Mouse (Mus musculus) midbrain, embryonic 14.5 days (tissue): ENCODE results near the gene Txn2. TPM values are rescaled to one million over a fixed set of nuclear protein-coding genes. Genes with fewer than 3 reads are reported as not detected.

Source experiments
- ATAC-seq: fragments of 200-750 bp; cut with Nextera tagmentation; 2 replicates; pipeline ENCODE4 v1.8.0; 2017; ENCODE audit warnings: moderate number of reproducible peaks, moderate library complexity; ENCODE audit not compliant: low FRiP score, low TSS enrichment
- DNase-seq: peaks from one replicate; pipeline ENCODE4 v3.0.0-alpha.2; 2015
- H3K27ac ChIP-seq: fragments of 300-500 bp; sonication (generic); replicated peaks from 2 replicates; pipeline ENCODE4 v1.5.1; 2014; ENCODE audit warnings: mild to moderate bottlenecking, low read depth, low read length, moderate library complexity
- H3K27me3 ChIP-seq: fragments of 300-500 bp; sonication (generic); 2 replicates; pipeline ENCODE4 v1.6.1; 2014; ENCODE audit warnings: low read length, control low read depth, mixed read lengths; ENCODE audit not compliant: control insufficient read depth, insufficient read depth
- H3K36me3 ChIP-seq: fragments of 300-500 bp; sonication (generic); 2 replicates; pipeline ENCODE4 v1.6.1; 2014; ENCODE audit warnings: low read length, control low read depth; ENCODE audit not compliant: control insufficient read depth, insufficient read depth
- H3K4me1 ChIP-seq: fragments of 300-500 bp; sonication (generic); 2 replicates; pipeline ENCODE4 v1.6.1; 2014; ENCODE audit warnings: mild to moderate bottlenecking, antibody characterized with exemption, low read length, control low read depth; ENCODE audit not compliant: control insufficient read depth, insufficient read depth
- H3K4me2 ChIP-seq: fragments of 300-500 bp; sonication (generic); 2 replicates; pipeline ENCODE4 v1.6.1; 2014; ENCODE audit warnings: mild to moderate bottlenecking, low read length, moderate library complexity
- H3K4me3 ChIP-seq: fragments of 300-500 bp; sonication (generic); replicated peaks from 2 replicates; pipeline ENCODE4 v1.5.1; 2014; ENCODE audit warnings: low read depth, low read length
- H3K9ac ChIP-seq: fragments of 300-500 bp; sonication (generic); replicated peaks from 2 replicates; pipeline ENCODE4 v1.6.1; 2014; ENCODE audit warnings: mild to moderate bottlenecking, low read length, moderate library complexity
- H3K9me3 ChIP-seq: fragments of 300-500 bp; sonication (generic); 2 replicates; pipeline ENCODE4 v1.6.1; 2016; ENCODE audit warnings: low read length, control low read depth, mixed read lengths; ENCODE audit not compliant: control insufficient read depth
- WGBS: fragments of 180-500 bp; shearing (Covaris S2); extraction: QIAGEN DNeasy Blood & Tissue Kit; methylation state at CpG from one replicate; pipeline ENCODE4 v1.1.7; 2014; 5-methylcytosine and 5-hydroxymethylcytosine counted together
- polyA plus RNA-seq: library from polyadenylated mRNA; unstranded; fragments of >200 nt; fragmentation: Nextera tagmentation; extraction: Ambion mirVana; gene quantifications from 2 replicates; pipeline ENCODE4 v1.2.1, GENCODE M21; 2014

The Txn2 gene
- polyA plus RNA-seq, 1 experiment from 2014 or later: 219 TPM

DNA sequence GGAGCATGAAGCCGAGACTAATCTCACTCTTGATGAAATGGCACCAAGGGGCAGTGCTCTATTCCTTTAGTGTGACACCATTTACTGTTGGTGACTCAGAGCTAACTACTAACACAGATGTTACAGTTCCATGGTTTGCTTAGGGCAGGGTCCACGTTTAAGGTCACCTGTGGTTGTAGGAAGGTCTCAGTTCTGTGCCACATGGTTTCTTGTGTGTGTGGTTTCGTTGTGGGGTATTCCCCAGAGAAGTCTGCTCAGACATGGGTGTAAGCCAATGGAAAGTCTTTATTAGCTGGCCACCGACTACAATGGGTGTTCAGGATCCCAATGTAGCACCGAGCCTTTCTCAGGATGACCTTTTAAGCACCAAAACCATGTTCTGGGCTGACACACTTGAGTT, 9.7 kb upstream of the Txn2 start:
- Histone ChIP-seq H3K4me2 (no peak overlapping the region), H3K36me3 (peaks cover 23% of the 10 kb centered on the region), H3K9me3 (no peaks in the 10 kb centered on the region), H3K4me3 (no peak overlapping the region), H3K9ac (no peak overlapping the region), H3K27me3 (no peaks in the 10 kb centered on the region), H3K4me1 (peaks cover 7% of the 10 kb centered on the region; the same call in 1 of the 2 replicates), H3K27ac (no peak overlapping the region)
- DNase-seq (no peak), ATAC-seq (no peak)
- WGBS: 59% methylated on average over 5 of the region's 5 CpGs

GRCm38 (mm10) chr15:77935673-77936375, 7.0 kb upstream of the Txn2 start:
- DNase-seq: no peak
- WGBS: 79% methylated on average over 14 of the region's 14 CpGs

GRCm38 (mm10) chr15:77934968-77935367, 6.2 kb upstream of the Txn2 start:
- no peak overlapping the region for H3K27ac ChIP-seq

More at GRCm38 (mm10) chr15:77935673-77936375, 7.0 kb upstream of the Txn2 start:
- Histone ChIP-seq H3K36me3 (no peaks in the 10 kb centered on the region), H3K4me1 (peaks cover 7% of the 10 kb centered on the region; the same call in 1 of the 2 replicates), H3K9ac (no peak overlapping the region), H3K9me3 (no peaks in the 10 kb centered on the region), H3K4me3 (no peak overlapping the region), H3K27ac (no peak overlapping the region), H3K4me2 (no peak overlapping the region), H3K27me3 (no peaks in the 10 kb centered on the region)
- no peak for ATAC-seq

GRCm38 (mm10) chr15:77934326-77934725, 5.5 kb upstream of the Txn2 start:
- Histone ChIP-seq H3K4me3 (no peak overlapping the region), H3K9me3 (no peaks in the 10 kb centered on the region), H3K27me3 (no peaks in the 10 kb centered on the region), H3K36me3 (no peaks in the 10 kb centered on the region), H3K27ac (no peak overlapping the region), H3K4me2 (no peak overlapping the region), H3K4me1 (peaks cover 15% of the 10 kb centered on the region), H3K9ac (no peak overlapping the region)
- DNase-seq (no peak), ATAC-seq (no peak)
- WGBS: 81% methylated on average over 11 of the region's 11 CpGs

More at GRCm38 (mm10) chr15:77934968-77935367, 6.2 kb upstream of the Txn2 start:
- Histone ChIP-seq H3K9ac (no peak overlapping the region), H3K4me2 (no peak overlapping the region), H3K9me3 (no peaks in the 10 kb centered on the region), H3K36me3 (no peaks in the 10 kb centered on the region), H3K27me3 (no peaks in the 10 kb centered on the region), H3K4me1 (peaks cover 8% of the 10 kb centered on the region), H3K4me3 (no peak overlapping the region)
- DNase-seq: no peak
- 64% methylated on average over 5 of the region's 5 CpGs for WGBS
- no peak for ATAC-seq

DNA sequence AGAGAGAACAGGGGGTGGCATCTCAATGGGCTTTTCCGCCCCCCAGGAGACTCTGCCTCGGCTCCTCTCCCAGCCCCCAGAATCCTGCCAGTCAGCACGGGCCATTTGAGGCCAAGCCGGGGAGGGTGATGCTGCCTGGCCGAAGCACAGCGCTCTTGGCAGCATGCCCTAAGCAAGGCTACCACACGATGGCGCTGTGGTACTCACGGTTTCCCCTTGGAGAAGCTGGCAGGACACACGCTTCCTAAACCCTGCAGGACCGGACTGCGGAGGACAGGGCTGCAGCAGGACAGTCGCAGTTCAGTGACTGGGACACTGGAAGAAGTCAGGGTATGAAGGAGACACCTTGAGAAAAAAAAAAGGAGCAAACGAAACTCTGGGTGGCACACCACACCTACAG, 5.0 kb upstream of the Txn2 start:
- Histone ChIP-seq H3K4me2 (peak overlapping the region; percentile 44), H3K9me3 (no peaks in the 10 kb centered on the region), H3K4me1 (peaks cover 15% of the 10 kb centered on the region), H3K36me3 (no peaks in the 10 kb centered on the region), H3K27me3 (no peaks in the 10 kb centered on the region), H3K9ac (no peak overlapping the region; the same call in 1 of the 2 replicates), H3K27ac (no peak overlapping the region), H3K4me3 (0 out of 2 replicates have a peak overlapping the region, but pooled peaks have one; percentile 10)
- DNase-seq: peak; percentile 97
- no peak for ATAC-seq
- 0% methylated on average over 14 of the region's 14 CpGs for WGBS

- Histone ChIP-seq H3K4me1 (peaks cover 15% of the 10 kb centered on the region), H3K27me3 (no peaks in the 10 kb centered on the region), H3K9me3 (no peaks in the 10 kb centered on the region), H3K4me3 (no peak overlapping the region), H3K36me3 (no peaks in the 10 kb centered on the region), H3K9ac (no peak overlapping the region), H3K27ac (no peak overlapping the region), H3K4me2 (no peak overlapping the region)
- ATAC-seq (no peak), DNase-seq (no peak)
- WGBS: 65% methylated on average over 3 of the region's 3 CpGs
These were observed 4.4 kb upstream of the Txn2 start for GRCm38 (mm10) chr15:77933222-77933621.

DNA sequence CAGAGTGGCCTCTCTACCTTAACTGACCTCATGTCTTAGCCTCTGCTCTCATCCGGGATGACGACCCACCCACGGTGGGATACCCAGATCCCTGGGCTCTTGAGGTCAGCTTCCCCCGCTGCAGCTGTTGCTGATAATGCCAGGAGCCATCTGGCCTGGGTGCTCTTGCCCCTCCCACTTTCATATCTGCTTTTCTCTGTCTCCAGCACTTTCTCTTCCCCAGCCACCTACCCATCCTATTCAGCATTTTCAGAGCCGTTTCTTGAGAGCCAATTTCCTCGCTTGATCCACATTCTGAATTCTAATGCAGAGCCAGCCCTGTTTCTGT, 2.8 kb upstream of the Txn2 start:
- Histone ChIP-seq H3K9me3 (no peaks in the 10 kb centered on the region), H3K4me1 (peaks cover 24% of the 10 kb centered on the region), H3K27ac (no peak overlapping the region), H3K36me3 (peaks cover 7% of the 10 kb centered on the region), H3K9ac (no peak overlapping the region), H3K4me3 (no peak overlapping the region), H3K27me3 (no peaks in the 10 kb centered on the region), H3K4me2 (no peak overlapping the region)
- no peak for DNase-seq
- WGBS: 77% methylated on average over 6 of the region's 6 CpGs
- ATAC-seq: no peak

GRCm38 (mm10) chr15:77930986-77931688, 2.3 kb upstream of the Txn2 start:
- no peak for ATAC-seq
- WGBS: 83% methylated on average over 6 of the region's 6 CpGs
- Histone ChIP-seq H3K4me1 (peaks cover 24% of the 10 kb centered on the region), H3K4me2 (no peak overlapping the region), H3K27ac (no peak overlapping the region), H3K27me3 (no peaks in the 10 kb centered on the region), H3K9me3 (no peaks in the 10 kb centered on the region), H3K9ac (no peak overlapping the region), H3K4me3 (no peak overlapping the region), H3K36me3 (peaks cover 11% of the 10 kb centered on the region)
- no peak for DNase-seq

DNA sequence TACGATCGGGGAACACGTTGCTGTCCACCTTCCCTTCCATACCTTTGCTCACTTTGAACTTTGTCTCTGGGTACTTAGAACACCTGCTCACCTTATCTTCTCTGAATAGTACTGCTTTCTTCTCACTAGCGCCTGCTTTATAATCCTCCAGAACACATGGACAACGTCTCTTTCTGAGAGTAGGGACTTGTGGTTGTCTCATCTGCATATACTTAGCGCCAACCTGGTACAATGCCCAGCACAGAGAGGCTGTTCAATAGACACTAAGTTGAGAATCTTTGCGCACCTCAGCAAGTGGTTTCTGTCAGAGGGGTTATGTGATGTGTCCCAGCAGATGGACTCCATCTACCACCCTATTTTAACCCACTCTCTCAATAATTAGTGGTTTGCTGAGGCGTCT, 998 bp upstream of the Txn2 start:
- Histone ChIP-seq H3K4me1 (peaks cover 24% of the 10 kb centered on the region), H3K4me2 (peak overlapping the region; percentile 84), H3K9me3 (no peaks in the 10 kb centered on the region), H3K36me3 (peaks cover 17% of the 10 kb centered on the region), H3K4me3 (peak overlapping the region; percentile 66), H3K27ac (no peak overlapping the region), H3K27me3 (no peaks in the 10 kb centered on the region), H3K9ac (no peak overlapping the region)
- WGBS: 50% methylated on average over 8 of the region's 8 CpGs
- ATAC-seq (no peak), DNase-seq (no peak)
